Mouse (Mus musculus) kidney, adult 10 weeks (tissue): ENCODE measurements around the gene Bet1. TPM values are rescaled to one million over a fixed set of nuclear protein-coding genes. Genes with fewer than 3 reads are reported as not detected.

ENCODE experiments used
- polyA plus RNA-seq: library from polyadenylated mRNA; stranded (reverse); fragments of 350-450 nt; fragmentation: Illumina TruSeq; extraction: RNeasy Lipid Tissue Mini Kit (QIAGEN cat#74804); gene quantifications from one replicate; pipeline ENCODE4 v1.2.3, GENCODE M21; 2014; ENCODE audit warnings: low read depth, low replicate concordance

The Bet1 gene
- 148 TPM for polyA plus RNA-seq

GRCm38 (mm10) chr6:4086663-4087454 is at the start of gene Bet1:
Gene Bet1, minus strand, starts transcription at chr6:4086972.

Other genes with a start within 250 kb of the Bet1 start
- gene Tfpi2, start 98.1 kb downstream of the Bet1 start, polyA plus RNA-seq: 159 TPM
- not detected for gene Gngt1, start 93.2 kb downstream of the Bet1 start, polyA plus RNA-seq
- 92.8 TPM for gene Gng11, start 83.1 kb downstream of the Bet1 start, polyA plus RNA-seq